Mouse (Mus musculus): ENCODE results near the gene Tcf20.

GRCm38 (mm10) chr15:82907306-82907705, 80.4 kb downstream of the Tcf20 start:
- no peak for TF ChIP-seq MYB (IDR thresholded peaks at IDR 0.05; ENCODE audit: low read depth, low read length)
- TF ChIP-seq ZNF384 (IDR thresholded peaks at IDR 0.05; ENCODE audit: low read depth, low read length): no peak
- no peak for TF ChIP-seq MAZ (IDR thresholded peaks at IDR 0.05; ENCODE audit: low read depth, low read length)
- TF ChIP-seq CTCF (IDR thresholded peaks at IDR 0.05 in 2 of 3, conservative IDR thresholded peaks at IDR 0.05 in 1 of 3; ENCODE audit: control insufficient read depth in 1 of 3, insufficient read depth in 1 of 3, low read depth in 2 of 3, low read length in 3 of 3, poor library complexity in 1 of 3, severe bottlenecking in 1 of 3): no peak
- no peak for TF ChIP-seq ZMIZ1 (IDR thresholded peaks at IDR 0.05; ENCODE audit: low read depth, low read length)

Measured in MEL (cell line).